Mouse (Mus musculus): Measurements from ENCODE around the gene Zcchc24. TPM values are rescaled to one million over a fixed set of nuclear protein-coding genes. Genes with fewer than 3 reads are reported as not detected.

Gene Zcchc24
- polyA plus RNA-seq, 1 experiment from 2014 or later: 29.5 TPM

- no peak for ATAC-seq (ENCODE audit: insufficient number of reproducible peaks, insufficient read depth, low FRiP score, low read depth)
- no peaks in the 10 kb centered on the region for H3K27me3 ChIP-seq (ENCODE audit: control insufficient read depth, insufficient read depth, low read length)
Measured at GRCm38 (mm10) chr14:25741211-25741610, 27.6 kb downstream of the Zcchc24 start.

DNA sequence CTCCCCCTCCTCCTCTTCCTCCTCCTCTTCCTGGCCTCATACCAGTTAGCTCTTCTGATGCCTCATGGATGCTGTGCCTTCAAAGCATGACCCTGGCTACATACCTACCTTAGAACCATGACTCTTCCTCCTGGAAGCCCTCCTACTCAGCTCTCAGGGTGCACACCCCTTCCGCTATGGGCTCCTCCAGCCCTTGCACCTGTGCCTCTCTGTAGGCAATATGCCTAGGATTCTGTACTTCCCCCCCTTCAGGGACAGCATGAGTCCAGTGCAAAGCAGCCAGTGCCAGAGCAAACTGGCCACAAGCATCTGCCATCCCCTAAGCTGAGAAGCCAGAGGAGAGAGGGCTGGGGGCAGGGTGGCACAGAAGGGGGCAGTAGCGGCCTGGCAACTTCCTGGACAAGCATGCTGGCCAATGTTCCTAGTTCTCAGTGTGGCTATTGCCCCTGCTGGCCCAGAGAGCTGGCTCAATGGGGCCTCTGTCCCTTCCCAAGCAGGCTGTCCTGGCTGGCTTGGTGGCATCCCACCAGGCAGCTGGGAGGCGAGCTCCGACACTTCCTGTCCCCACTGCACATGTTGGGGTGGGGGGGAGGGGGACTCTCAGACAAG is 28.8 kb downstream of the Zcchc24 start:
- Histone ChIP-seq H3K9me3 (ENCODE audit: control insufficient read depth, low read depth, low read length) (no peaks in the 10 kb centered on the region), H3K4me2 (replicated peaks; ENCODE audit: low read depth, low read length) (no peak overlapping the region), H3K9ac (replicated peaks; ENCODE audit: low read depth, low read length) (no peak overlapping the region), H3K4me3 (ENCODE audit: low read depth, low read length) (no peak overlapping the region), H3K4me1 (ENCODE audit: control insufficient read depth, insufficient read depth, low read length) (peaks cover 41% of the 10 kb centered on the region), H3K27ac (ENCODE audit: low read length) (no peak overlapping the region), H3K27me3 (ENCODE audit: control insufficient read depth, insufficient read depth, low read length) (no peaks in the 10 kb centered on the region), H3K36me3 (ENCODE audit: control insufficient read depth, insufficient read depth, low read length) (peaks cover 7% of the 10 kb centered on the region; the same call in 1 of the 2 replicates)
- no peak for ATAC-seq (ENCODE audit: insufficient number of reproducible peaks, insufficient read depth, low FRiP score, low read depth)
- 82% methylated on average over 4 of the region's 4 CpGs for WGBS

More at GRCm38 (mm10) chr14:25741211-25741610, 27.6 kb downstream of the Zcchc24 start:
- Histone ChIP-seq H3K9ac (replicated peaks; ENCODE audit: low read depth, low read length) (no peak overlapping the region), H3K36me3 (ENCODE audit: control insufficient read depth, insufficient read depth, low read length) (peaks cover 10% of the 10 kb centered on the region; the same call in 1 of the 2 replicates), H3K4me3 (ENCODE audit: low read depth, low read length) (no peak overlapping the region), H3K9me3 (ENCODE audit: control insufficient read depth, low read depth, low read length) (no peaks in the 10 kb centered on the region), H3K4me2 (replicated peaks; ENCODE audit: low read depth, low read length) (no peak overlapping the region), H3K27ac (ENCODE audit: low read length) (no peak overlapping the region), H3K4me1 (ENCODE audit: control insufficient read depth, insufficient read depth, low read length) (peaks cover 30% of the 10 kb centered on the region)
- WGBS: 56% methylated on average over 3 of the region's 3 CpGs

GRCm38 (mm10) chr14:25738591-25739001 is 30.2 kb downstream of the Zcchc24 start:
- no peak overlapping the region for H3K9ac ChIP-seq (replicated peaks; ENCODE audit: low read depth, low read length)
- no peak overlapping the region for H3K4me3 ChIP-seq (ENCODE audit: low read depth, low read length)
- H3K4me1 ChIP-seq (ENCODE audit: control insufficient read depth, insufficient read depth, low read length): peaks cover 48% of the 10 kb centered on the region
- WGBS: 30% methylated on average over 14 of the region's 14 CpGs
- H3K9me3 ChIP-seq (ENCODE audit: control insufficient read depth, low read depth, low read length): no peaks in the 10 kb centered on the region
- H3K27ac ChIP-seq (ENCODE audit: low read length): peak overlapping the region; percentile 75; the same call in 1 of the 2 replicates
- peaks cover 7% of the 10 kb centered on the region; the same call in 1 of the 2 replicates for H3K36me3 ChIP-seq (ENCODE audit: control insufficient read depth, insufficient read depth, low read length)
- no peaks in the 10 kb centered on the region for H3K27me3 ChIP-seq (ENCODE audit: control insufficient read depth, insufficient read depth, low read length)
- H3K4me2 ChIP-seq (replicated peaks; ENCODE audit: low read depth, low read length): peak overlapping the region; percentile 12; the same call in 1 of the 2 replicates
- ATAC-seq (ENCODE audit: insufficient number of reproducible peaks, insufficient read depth, low FRiP score, low read depth): peak; percentile 16; the same call in 1 of the 2 replicates

GRCm38 (mm10) chr14:25736589-25736988 is 32.2 kb downstream of the Zcchc24 start:
- no peaks in the 10 kb centered on the region for H3K27me3 ChIP-seq (ENCODE audit: control insufficient read depth, insufficient read depth, low read length)
- peaks cover 48% of the 10 kb centered on the region for H3K4me1 ChIP-seq (ENCODE audit: control insufficient read depth, insufficient read depth, low read length)
- H3K36me3 ChIP-seq (ENCODE audit: control insufficient read depth, insufficient read depth, low read length): peaks cover 7% of the 10 kb centered on the region; the same call in 1 of the 2 replicates
- H3K9ac ChIP-seq (replicated peaks; ENCODE audit: low read depth, low read length): no peak overlapping the region
- peak overlapping the region; percentile 83 for H3K27ac ChIP-seq (ENCODE audit: low read length)
- no peak overlapping the region for H3K4me2 ChIP-seq (replicated peaks; ENCODE audit: low read depth, low read length)
- H3K4me3 ChIP-seq (ENCODE audit: low read depth, low read length): no peak overlapping the region
- ATAC-seq (ENCODE audit: insufficient number of reproducible peaks, insufficient read depth, low FRiP score, low read depth): peak; percentile 64
- WGBS: 26% methylated on average over 6 of the region's 6 CpGs
- no peaks in the 10 kb centered on the region for H3K9me3 ChIP-seq (ENCODE audit: control insufficient read depth, low read depth, low read length)

GRCm38 (mm10) chr14:25736140-25736539 is 32.7 kb downstream of the Zcchc24 start:
- Histone ChIP-seq H3K27me3 (ENCODE audit: control insufficient read depth, insufficient read depth, low read length) (no peaks in the 10 kb centered on the region), H3K9ac (replicated peaks; ENCODE audit: low read depth, low read length) (no peak overlapping the region), H3K4me3 (ENCODE audit: low read depth, low read length) (no peak overlapping the region), H3K4me1 (ENCODE audit: control insufficient read depth, insufficient read depth, low read length) (peaks cover 48% of the 10 kb centered on the region), H3K9me3 (ENCODE audit: control insufficient read depth, low read depth, low read length) (no peaks in the 10 kb centered on the region), H3K4me2 (replicated peaks; ENCODE audit: low read depth, low read length) (no peak overlapping the region), H3K36me3 (ENCODE audit: control insufficient read depth, insufficient read depth, low read length) (peaks cover 7% of the 10 kb centered on the region; the same call in 1 of the 2 replicates), H3K27ac (ENCODE audit: low read length) (peak overlapping the region; percentile 83)
- 58% methylated on average over 3 of the region's 3 CpGs for WGBS
- no peak for ATAC-seq (ENCODE audit: insufficient number of reproducible peaks, insufficient read depth, low FRiP score, low read depth)

DNA sequence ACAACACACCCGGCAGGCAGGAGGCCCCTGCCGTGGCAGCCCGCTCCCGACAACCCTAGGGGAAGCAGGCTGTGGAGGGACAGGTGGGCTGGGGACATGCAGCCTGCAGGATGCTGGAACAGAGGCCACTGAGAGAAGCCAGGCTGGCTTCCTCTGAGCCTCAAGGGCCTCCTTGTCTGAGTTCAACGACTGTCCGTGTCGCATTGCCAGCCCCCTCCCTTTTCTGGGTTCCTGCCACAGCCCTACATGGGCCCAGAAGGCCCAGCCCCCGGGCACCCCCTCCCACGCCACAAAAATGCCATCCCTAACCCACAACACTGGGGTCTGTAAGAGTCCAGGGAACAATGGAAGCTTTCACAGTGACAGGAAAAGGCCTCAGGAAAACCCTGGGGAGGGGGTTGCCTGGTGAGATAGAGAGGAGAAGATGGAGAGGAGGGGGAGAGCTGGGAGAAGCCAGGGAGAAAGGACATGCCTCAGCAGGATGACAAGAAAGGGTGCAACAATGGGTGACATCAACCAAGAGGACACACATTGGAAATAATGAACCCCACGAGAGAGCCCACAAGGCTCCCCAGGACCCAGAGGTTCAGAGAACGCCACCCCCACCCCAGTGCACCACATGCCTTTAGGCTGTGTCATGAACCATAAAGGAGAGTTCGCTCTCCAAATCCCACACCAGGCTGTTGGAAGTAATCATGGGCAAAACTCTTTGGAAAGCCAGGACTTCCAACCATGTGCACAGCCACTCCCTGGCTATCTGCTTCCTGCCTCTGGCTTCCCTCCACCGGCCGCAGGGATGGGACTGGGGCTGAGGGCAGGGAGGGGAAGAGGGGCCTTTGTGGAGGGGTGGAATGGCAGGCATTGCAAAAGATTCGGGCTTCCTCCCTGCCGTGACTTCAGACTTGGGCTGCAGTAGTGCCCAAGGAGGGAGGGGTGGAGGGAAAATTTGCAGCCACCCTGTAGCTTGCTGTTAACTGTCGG is 33.8 kb downstream of the Zcchc24 start:
- Histone ChIP-seq H3K9ac (replicated peaks; ENCODE audit: low read depth, low read length) (no peak overlapping the region), H3K9me3 (ENCODE audit: control insufficient read depth, low read depth, low read length) (no peaks in the 10 kb centered on the region), H3K4me2 (replicated peaks; ENCODE audit: low read depth, low read length) (no peak overlapping the region), H3K27ac (ENCODE audit: low read length) (peak overlapping the region; percentile 83), H3K36me3 (ENCODE audit: control insufficient read depth, insufficient read depth, low read length) (peaks cover 4% of the 10 kb centered on the region; the same call in 1 of the 2 replicates), H3K4me1 (ENCODE audit: control insufficient read depth, insufficient read depth, low read length) (peaks cover 48% of the 10 kb centered on the region), H3K4me3 (ENCODE audit: low read depth, low read length) (no peak overlapping the region), H3K27me3 (ENCODE audit: control insufficient read depth, insufficient read depth, low read length) (no peaks in the 10 kb centered on the region)
- 38% methylated on average over 17 of the region's 17 CpGs for WGBS
- 0 out of 2 replicates have a peak, but pooled peaks have one; percentile 43 for ATAC-seq (ENCODE audit: insufficient number of reproducible peaks, insufficient read depth, low FRiP score, low read depth)

DNA sequence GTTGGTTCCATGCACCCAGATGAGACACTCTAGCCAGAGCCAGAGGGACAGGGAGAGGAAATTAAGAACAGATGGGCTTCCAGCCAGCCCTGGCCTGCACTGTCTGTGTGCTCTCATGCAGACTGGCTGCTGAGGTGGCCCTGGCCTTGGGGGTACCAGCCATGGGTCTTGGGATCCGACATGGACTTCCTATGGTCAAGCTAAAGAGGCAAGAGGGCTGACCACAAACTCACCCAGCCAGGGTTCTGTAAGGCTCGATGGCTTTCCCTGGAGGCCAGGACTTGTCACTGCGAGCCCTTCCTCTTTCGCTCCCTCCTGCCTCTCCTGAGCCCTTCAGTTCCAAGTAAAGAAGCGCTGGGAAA is 41.7 kb downstream of the Zcchc24 start:
- H3K27me3 ChIP-seq (ENCODE audit: control insufficient read depth, insufficient read depth, low read length): no peaks in the 10 kb centered on the region
- no peak overlapping the region for H3K27ac ChIP-seq (ENCODE audit: low read length)
- peaks cover 23% of the 10 kb centered on the region for H3K4me1 ChIP-seq (ENCODE audit: control insufficient read depth, insufficient read depth, low read length)
- no peak overlapping the region for H3K4me3 ChIP-seq (ENCODE audit: low read depth, low read length)
- ATAC-seq (ENCODE audit: insufficient number of reproducible peaks, insufficient read depth, low FRiP score, low read depth): no peak
- H3K4me2 ChIP-seq (replicated peaks; ENCODE audit: low read depth, low read length): no peak overlapping the region
- no peaks in the 10 kb centered on the region for H3K9me3 ChIP-seq (ENCODE audit: control insufficient read depth, low read depth, low read length)
- WGBS: 79% methylated on average over 5 of the region's 5 CpGs
- no peaks in the 10 kb centered on the region for H3K36me3 ChIP-seq (ENCODE audit: control insufficient read depth, insufficient read depth, low read length)
- H3K9ac ChIP-seq (replicated peaks; ENCODE audit: low read depth, low read length): no peak overlapping the region
